Mouse (Mus musculus) intestine, embryonic 16.5 days (tissue): ENCODE measurements around the gene Focad. TPM values are rescaled to one million over a fixed set of nuclear protein-coding genes. Genes with fewer than 3 reads are reported as not detected.

Experiments used
- ATAC-seq: fragments of 200-750 bp; cut with Nextera tagmentation; 2 replicates; pipeline ENCODE4 v1.8.0; 2017; ENCODE audit warnings: moderate TSS enrichment, moderate library complexity
- H3K27ac ChIP-seq: fragments of 300-500 bp; sonication (generic); 2 replicates; pipeline ENCODE4 v1.5.1; 2014; ENCODE audit warnings: mild to moderate bottlenecking, low read length
- H3K27me3 ChIP-seq: fragments of 300-500 bp; sonication (generic); replicated peaks from 2 replicates; pipeline ENCODE4 v1.6.1; 2014; ENCODE audit warnings: low read length, control low read depth, mixed read lengths; ENCODE audit not compliant: control insufficient read depth, insufficient read depth
- H3K36me3 ChIP-seq: fragments of 300-500 bp; sonication (generic); 2 replicates; pipeline ENCODE4 v1.6.1; 2014; ENCODE audit warnings: low read length, control low read depth; ENCODE audit not compliant: control insufficient read depth, insufficient read depth
- H3K4me1 ChIP-seq: fragments of 300-500 bp; sonication (generic); 2 replicates; pipeline ENCODE4 v1.6.1; 2014; ENCODE audit warnings: low read length, control low read depth, mixed read lengths; ENCODE audit not compliant: control insufficient read depth, insufficient read depth
- H3K4me2 ChIP-seq: fragments of 300-500 bp; sonication (generic); 2 replicates; pipeline ENCODE4 v1.6.1; 2014; ENCODE audit warnings: low read depth, low read length, control low read depth
- H3K4me3 ChIP-seq: fragments of 300-500 bp; sonication (generic); 2 replicates; pipeline ENCODE4 v1.5.1; 2014; ENCODE audit warnings: mild to moderate bottlenecking, low read length
- H3K9ac ChIP-seq: fragments of 300-500 bp; sonication (generic); 2 replicates; pipeline ENCODE4 v1.6.1; 2014; ENCODE audit warnings: low read depth, low read length
- H3K9me3 ChIP-seq: fragments of 300-500 bp; sonication (generic); 2 replicates; pipeline ENCODE4 v1.6.1; 2016; ENCODE audit warnings: low read length, control low read depth; ENCODE audit not compliant: control insufficient read depth
- WGBS: fragments of 180-500 bp; shearing (Covaris S2); extraction: QIAGEN DNeasy Blood & Tissue Kit; methylation state at CpG from one replicate; pipeline ENCODE4 v1.1.7; 2014; 5-methylcytosine and 5-hydroxymethylcytosine counted together
- polyA plus RNA-seq: library from polyadenylated mRNA; unstranded; fragments of >200 nt; fragmentation: Nextera tagmentation; extraction: Ambion mirVana; gene quantifications from 2 replicates; pipeline ENCODE4 v1.2.1, GENCODE M21; 2015

The Focad gene
- polyA plus RNA-seq, 1 experiment from 2014 or later = 11.2 TPM

DNA sequence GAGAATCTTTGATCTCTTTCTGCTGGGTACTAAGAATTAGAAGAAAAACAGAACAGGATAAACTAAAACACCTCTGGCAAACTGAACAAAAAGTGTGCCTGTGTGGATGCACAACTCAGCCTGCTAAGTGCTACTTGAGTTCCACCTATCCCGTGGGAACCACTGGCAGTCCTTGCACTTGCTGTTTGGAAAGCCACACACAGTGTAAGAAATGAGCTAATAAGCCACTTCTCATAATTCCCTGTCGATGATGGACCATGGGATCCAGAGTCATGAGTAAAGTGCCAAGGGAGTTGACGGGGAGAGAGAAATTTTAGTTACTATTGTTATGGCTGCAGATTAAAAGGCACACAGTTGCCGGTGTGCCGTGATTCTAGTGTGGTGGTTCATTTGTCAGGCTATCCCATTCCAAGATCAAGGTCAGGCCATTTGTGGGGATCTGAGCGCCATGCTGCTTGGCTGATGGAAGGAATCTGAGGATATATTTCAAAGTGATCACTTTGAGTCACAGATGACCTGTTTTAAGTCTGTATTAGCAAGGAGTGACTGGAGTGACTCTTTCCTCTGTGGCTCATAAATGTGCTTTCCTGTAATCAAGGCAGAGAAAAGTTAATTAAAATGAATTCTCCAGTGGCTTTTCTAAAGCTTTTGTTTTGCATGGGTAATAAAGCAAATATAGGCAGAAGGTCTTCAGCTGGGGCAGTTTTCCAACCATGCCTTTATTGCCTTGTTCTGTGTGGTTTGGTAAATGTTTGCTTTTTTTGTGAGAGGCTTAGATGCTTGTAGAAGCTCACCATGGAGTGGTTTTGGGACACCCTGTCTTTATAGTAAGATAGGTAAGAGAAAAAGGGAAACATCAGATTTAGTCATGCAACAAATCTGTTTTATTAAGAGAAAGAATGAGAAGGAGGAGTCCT, 80.9 kb downstream of the Focad start:
- H3K4me3 ChIP-seq = no peak overlapping the region
- H3K36me3 ChIP-seq = no peaks in the 10 kb centered on the region
- no peak overlapping the region for H3K4me2 ChIP-seq
- ATAC-seq = no peak
- no peaks in the 10 kb centered on the region for H3K27me3 ChIP-seq
- no peak overlapping the region for H3K27ac ChIP-seq
- 85% methylated on average over 6 of the region's 6 CpGs for WGBS
- H3K4me1 ChIP-seq = no peaks in the 10 kb centered on the region
- H3K9me3 ChIP-seq = no peaks in the 10 kb centered on the region
- no peak overlapping the region for H3K9ac ChIP-seq

DNA sequence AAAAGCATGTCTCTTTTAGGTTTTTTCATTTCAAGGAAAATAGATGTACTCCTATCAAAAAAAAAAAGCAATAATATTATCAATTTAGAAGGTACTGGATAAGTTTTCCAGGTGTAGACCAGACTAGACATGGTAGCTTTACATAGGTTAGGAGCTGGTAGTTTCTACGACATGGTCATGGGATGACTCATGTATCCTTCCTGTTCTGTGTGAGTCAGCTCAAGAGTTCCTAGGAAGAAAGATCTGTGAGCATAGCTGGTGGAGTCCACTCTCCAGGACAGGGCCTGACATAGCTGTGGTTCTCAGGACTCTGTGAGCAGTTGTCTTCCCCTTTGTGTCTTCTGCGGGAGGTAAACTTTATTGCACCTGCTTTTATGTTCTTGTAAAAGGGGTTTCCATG, 84.9 kb downstream of the Focad start:
- no peaks in the 10 kb centered on the region for H3K36me3 ChIP-seq
- no peaks in the 10 kb centered on the region for H3K4me1 ChIP-seq
- H3K9me3 ChIP-seq = no peaks in the 10 kb centered on the region
- H3K4me3 ChIP-seq = no peak overlapping the region
- no peaks in the 10 kb centered on the region for H3K27me3 ChIP-seq
- H3K9ac ChIP-seq = no peak overlapping the region
- ATAC-seq = no peak
- 84% methylated on average over 2 of the region's 2 CpGs for WGBS
- H3K27ac ChIP-seq = no peak overlapping the region
- no peak overlapping the region for H3K4me2 ChIP-seq

DNA sequence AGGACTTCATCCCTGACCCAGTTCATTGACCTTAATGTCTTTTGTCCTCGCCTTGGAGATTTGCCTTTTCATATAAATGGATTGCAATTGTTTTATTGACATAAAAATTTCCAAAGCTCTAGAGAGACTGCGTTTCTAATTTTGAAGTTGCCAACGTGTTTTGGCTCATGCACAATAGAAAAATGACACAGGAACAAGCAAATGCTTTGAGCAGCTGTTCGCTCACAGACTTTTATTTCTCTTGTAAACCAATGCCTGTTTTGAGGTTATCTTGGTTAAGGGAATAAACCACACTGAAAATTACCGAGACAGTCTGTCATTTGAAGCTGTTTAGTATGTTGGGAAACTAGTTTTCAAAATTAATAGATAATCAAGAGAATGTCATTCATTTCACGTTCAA, 89.9 kb downstream of the Focad start:
- Histone ChIP-seq H3K36me3 (no peaks in the 10 kb centered on the region), H3K4me2 (no peak overlapping the region), H3K9ac (no peak overlapping the region), H3K27me3 (no peaks in the 10 kb centered on the region), H3K4me1 (no peaks in the 10 kb centered on the region), H3K9me3 (no peaks in the 10 kb centered on the region), H3K4me3 (no peak overlapping the region), H3K27ac (no peak overlapping the region)
- WGBS = 74% methylated on average over 6 of the region's 6 CpGs
- ATAC-seq = no peak

DNA sequence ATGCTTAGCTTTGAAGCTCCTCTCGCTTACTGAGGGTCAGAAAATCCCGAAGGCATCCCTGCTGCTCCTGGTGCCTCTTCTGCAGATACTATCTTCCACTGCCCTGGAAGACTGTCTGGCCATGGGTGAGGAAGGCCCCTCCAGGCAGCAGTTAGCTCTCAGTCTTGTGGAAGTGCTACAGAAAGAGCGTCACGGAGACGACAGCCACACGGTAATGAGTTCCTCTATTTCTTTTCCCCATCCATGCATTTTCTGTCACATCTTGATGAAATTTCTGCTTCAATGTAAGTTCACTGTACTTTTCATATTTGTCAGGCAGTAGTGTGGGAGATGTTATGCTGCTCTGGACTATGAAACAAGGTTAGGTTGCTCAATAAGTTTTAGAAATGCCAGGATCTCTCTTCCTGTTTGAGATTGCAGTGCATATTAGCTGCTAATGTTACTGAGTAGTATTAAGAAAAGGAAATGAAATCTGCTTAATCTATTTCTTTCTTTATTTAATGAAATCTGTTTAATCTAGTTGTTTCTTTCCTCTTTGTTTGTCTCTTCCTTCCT, 91.5 kb downstream of the Focad start:
- Histone ChIP-seq H3K27ac (no peak overlapping the region), H3K9ac (no peak overlapping the region), H3K36me3 (no peaks in the 10 kb centered on the region), H3K4me1 (no peaks in the 10 kb centered on the region), H3K27me3 (no peaks in the 10 kb centered on the region), H3K4me3 (no peak overlapping the region), H3K9me3 (no peaks in the 10 kb centered on the region), H3K4me2 (no peak overlapping the region)
- WGBS = 81% methylated on average over 6 of the region's 6 CpGs
- no peak for ATAC-seq

DNA sequence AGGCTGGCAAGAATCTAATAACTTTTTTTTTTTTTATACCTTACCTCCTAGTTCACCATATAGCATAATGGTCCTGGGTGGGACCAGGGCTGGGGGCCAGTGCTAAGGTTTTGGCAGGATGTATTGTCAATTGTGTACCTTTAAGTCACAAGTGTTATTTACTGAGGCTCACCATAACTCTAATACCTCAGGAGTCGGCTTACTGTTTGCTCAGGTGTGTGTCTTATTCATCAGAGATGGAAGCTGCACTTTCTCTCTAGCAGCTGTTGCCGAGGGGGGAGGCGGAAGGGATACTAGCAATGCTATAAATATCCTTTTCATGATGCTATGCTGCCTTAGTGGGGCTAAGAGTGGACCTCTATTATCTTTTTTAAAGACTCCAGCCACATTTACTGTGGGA, 93.2 kb downstream of the Focad start:
- H3K36me3 ChIP-seq = no peaks in the 10 kb centered on the region
- H3K9me3 ChIP-seq = no peaks in the 10 kb centered on the region
- H3K9ac ChIP-seq = no peak overlapping the region
- H3K4me3 ChIP-seq = no peak overlapping the region
- H3K4me2 ChIP-seq = no peak overlapping the region
- no peak for ATAC-seq
- no peaks in the 10 kb centered on the region for H3K4me1 ChIP-seq
- WGBS = 53% methylated on average over 3 of the region's 3 CpGs
- H3K27ac ChIP-seq = no peak overlapping the region
- no peaks in the 10 kb centered on the region for H3K27me3 ChIP-seq

DNA sequence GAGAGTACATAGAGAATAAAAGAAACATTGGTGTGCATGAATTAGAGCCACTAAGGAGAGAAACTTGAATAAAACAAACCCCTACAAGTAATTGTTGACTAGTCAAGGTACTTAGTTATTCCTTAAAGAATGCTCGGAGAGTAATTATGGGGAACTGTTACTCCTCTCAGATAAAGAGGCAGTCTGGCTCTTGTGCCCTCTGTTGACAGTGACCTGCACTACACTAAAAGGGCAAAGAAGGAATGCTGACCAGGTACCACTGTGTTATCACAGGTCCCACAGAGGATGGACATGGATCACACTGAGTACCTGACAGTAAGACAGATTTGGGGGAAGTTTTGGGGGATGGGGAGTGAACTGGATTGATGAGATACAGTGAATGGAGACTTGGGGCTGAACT, 95.1 kb downstream of the Focad start:
- H3K36me3 ChIP-seq = no peaks in the 10 kb centered on the region
- no peaks in the 10 kb centered on the region for H3K4me1 ChIP-seq
- H3K9me3 ChIP-seq = no peaks in the 10 kb centered on the region
- WGBS = 82% methylated on average over 1 of the region's 1 CpGs
- no peak overlapping the region for H3K4me3 ChIP-seq
- ATAC-seq = no peak
- no peak overlapping the region for H3K27ac ChIP-seq
- H3K27me3 ChIP-seq = no peaks in the 10 kb centered on the region
- no peak overlapping the region for H3K4me2 ChIP-seq
- no peak overlapping the region for H3K9ac ChIP-seq

DNA sequence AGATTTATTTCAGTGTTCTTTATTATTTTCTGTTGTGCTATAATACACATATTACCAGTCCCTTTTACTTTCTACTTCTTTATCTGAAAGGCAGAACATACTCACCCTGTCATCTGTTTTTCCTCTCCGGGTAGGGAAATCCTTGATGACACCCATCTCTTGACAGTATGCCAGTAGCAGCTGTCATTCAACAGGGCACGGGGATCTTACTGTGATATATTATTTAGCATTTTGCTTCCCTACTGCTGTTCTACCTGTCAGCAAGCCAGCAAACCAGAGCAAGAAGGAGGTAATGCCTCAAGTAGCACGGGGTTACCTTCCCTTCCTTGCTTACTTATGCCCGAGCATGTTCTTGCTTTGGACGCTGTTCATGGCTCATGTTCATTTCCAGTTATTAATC, 99.8 kb downstream of the Focad start:
- Histone ChIP-seq H3K9ac (no peak overlapping the region), H3K36me3 (no peaks in the 10 kb centered on the region), H3K9me3 (no peaks in the 10 kb centered on the region), H3K4me1 (0 out of 2 replicates have a peak, but pooled peaks cover 4% of the 10 kb centered on the region), H3K4me3 (no peak overlapping the region), H3K27me3 (no peaks in the 10 kb centered on the region), H3K27ac (no peak overlapping the region), H3K4me2 (no peak overlapping the region)
- no peak for ATAC-seq
- whole genome bisulfite sequencing = 81% methylated on average over 5 of the region's 5 CpGs

DNA sequence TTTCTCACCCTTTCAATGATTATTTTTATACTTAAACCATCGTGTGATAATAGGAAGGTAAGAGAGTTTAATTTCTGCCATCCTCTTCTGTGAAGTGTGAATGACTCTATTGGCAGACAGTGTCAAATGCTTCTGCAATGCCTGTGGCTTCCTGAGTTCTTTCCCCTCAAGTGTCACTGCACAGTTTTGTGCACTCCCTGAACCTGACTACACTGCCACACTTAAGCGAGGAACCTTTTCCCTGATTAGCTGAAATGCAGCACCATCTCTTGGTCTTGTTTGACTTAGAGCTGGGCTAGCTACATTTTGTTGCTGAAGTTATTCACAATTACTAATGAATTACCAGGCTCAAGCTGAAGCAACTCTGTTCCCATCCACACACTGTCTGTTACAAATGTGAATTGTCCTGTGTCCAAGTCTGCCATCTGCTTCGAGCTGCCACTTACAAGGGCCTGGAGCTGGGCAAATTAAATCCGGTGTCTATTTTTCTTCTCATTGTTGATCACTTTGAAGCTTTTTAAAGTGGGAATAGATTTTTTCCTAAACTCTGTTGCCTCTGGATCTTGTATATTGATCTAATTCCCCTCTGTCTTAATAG, 101.6 kb downstream of the Focad start:
- no peaks in the 10 kb centered on the region for H3K9me3 ChIP-seq
- ATAC-seq = no peak
- H3K9ac ChIP-seq = no peak overlapping the region
- 0 out of 2 replicates have a peak, but pooled peaks cover 4% of the 10 kb centered on the region for H3K4me1 ChIP-seq
- 71% methylated on average over 4 of the region's 4 CpGs for WGBS
- H3K4me3 ChIP-seq = no peak overlapping the region
- no peak overlapping the region for H3K4me2 ChIP-seq
- no peaks in the 10 kb centered on the region for H3K36me3 ChIP-seq
- no peaks in the 10 kb centered on the region for H3K27me3 ChIP-seq
- H3K27ac ChIP-seq = no peak overlapping the region

DNA sequence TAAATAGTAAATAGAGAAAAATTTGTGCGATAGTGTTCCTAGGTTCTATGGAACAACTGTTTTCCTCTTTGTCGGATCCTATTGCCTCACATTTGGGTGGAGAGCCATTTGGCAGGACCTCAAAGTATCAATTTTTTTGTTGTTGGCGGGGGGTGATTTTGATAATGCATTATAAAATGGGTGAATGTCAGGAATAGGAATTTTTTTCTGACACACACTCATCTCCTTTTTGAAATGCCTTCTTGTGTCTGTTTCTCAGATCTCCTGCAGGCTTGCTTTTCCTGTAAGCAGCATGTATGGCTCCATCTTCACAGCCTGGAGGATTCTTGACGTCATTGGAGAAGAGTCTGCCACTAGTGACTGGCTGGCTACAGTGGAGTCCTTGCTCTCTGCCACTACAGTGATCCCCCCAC, 102.1 kb downstream of the Focad start:
- no peaks in the 10 kb centered on the region for H3K9me3 ChIP-seq
- no peak for ATAC-seq
- peak overlapping the region; percentile 65; the same call in 1 of the 2 replicates for H3K27ac ChIP-seq
- H3K36me3 ChIP-seq = no peaks in the 10 kb centered on the region
- H3K4me2 ChIP-seq = no peak overlapping the region
- WGBS = 75% methylated on average over 4 of the region's 4 CpGs
- H3K27me3 ChIP-seq = no peaks in the 10 kb centered on the region
- H3K4me3 ChIP-seq = no peak overlapping the region
- no peak overlapping the region for H3K9ac ChIP-seq
- 0 out of 2 replicates have a peak, but pooled peaks cover 4% of the 10 kb centered on the region for H3K4me1 ChIP-seq
